Mouse (Mus musculus) ovary, postnatal 36 days (tissue): Measurements from ENCODE around the gene Slc22a2.
"Not testable (repeated sequence)": the region's sequence is repeated elsewhere in the genome, so short reads cannot be mapped to it uniquely, and the experiment has no call there.

Source experiments
- DNase-seq: peaks from one replicate; pipeline ENCODE4 v3.0.0; 2022; ENCODE audit warnings: low spot score, mixed read lengths

Slc22a2 gene

DNA sequence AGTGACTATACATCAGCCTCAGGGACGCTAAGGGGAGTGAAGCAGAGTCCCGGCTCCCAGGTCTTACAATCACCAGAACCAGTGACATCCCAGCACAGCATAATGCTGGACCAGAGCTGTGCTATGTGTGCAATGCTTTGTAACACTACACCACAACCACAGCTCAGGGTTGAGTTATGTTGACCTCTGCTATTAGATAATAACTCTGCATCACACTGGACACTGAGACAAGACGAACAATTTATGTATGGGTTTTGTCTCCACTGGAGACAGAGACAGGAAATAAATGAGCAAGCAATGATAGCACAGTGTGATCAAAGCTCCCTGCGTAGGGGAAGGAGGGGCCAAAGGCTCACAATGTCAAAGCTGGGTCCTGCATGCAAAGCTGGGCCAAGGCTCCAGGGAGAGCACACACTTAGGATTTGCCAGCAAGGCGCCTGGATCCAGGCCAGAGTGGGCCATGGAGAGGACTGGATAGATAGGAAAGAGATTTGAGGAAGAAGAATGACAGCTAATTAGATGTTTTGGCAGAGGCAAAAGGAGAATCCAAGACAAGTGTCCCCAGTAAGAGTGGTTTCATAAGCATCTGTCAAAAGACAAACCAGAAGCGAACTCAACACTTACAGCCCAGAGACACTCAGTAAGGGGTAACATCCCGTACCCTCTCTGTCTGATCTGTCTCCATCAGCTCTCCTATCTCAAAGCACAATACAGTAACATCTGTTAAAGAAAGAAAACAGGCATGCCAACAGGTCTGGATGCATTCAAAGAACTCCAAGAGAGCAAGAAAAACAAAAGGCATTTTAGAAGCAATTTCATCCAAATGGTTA is 48.1 kb downstream of the Slc22a2 start:
- DNase-seq, result peak; percentile 25

GRCm38 (mm10) chr17:12634814-12635213 is 50.9 kb downstream of the Slc22a2 start:
- no peak for DNase-seq

DNA sequence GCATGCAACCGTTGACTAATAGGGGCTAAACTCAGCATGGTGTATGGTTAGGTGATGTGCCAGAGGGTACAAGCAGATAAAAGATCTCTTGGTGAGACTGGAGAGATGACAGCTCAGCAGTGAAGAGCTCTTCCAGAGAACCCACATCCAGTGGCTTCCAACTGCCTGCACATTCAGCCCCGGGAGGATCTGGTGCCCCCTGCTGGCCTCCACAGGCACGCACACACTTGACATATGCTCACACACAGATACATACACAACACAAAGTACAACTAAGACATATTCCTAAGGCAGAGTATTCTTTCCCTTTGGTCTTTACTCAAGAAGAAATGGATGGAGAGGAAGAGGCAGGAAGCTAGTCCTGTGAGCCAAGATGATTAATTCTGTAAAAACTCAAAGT is 55.7 kb downstream of the Slc22a2 start:
- no peak for DNase-seq

GRCm38 (mm10) chr17:12641087-12641486 is 57.2 kb downstream of the Slc22a2 start:
- DNase-seq, result no peak

DNA sequence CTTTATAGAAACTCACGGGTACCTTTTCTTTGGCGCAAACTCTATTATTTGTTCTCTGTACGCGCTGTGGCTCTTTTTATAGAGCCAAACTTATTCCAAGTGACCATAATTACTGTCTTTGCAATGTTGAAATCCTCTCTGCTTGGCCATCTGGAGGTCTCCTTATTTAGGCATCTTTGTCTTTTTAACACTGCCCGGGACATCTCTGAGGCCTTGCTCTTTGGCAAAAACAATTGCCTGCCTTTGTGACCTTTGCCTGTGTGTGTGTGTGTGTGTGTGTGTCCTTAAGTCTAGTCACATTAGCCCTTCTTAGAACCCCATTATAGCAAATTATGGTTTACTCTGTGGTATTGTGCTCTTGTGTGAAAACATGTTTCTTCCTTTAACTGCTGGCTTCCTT is 61.5 kb downstream of the Slc22a2 start:
- DNase-seq, result no peak

DNA sequence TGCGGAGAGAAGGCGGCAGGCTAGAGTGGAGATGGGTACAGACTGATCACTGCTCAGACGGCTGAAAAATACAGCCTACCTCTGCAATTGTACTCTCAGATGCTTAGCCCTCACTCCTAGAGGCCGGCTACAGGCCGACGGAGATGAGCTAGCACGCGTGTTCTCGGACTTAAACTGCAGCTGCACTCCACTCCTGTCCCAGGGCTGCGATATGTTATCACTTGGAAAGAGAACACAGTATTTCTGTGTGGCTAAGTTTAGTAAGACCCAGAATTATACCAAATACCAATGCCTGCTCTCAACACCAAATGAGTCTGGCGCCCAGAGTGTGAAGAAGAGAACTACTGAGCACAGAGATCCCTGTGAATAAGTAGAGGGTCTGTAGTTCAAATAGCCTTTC is 68.7 kb downstream of the Slc22a2 start:
- DNase-seq, result no peak

DNA sequence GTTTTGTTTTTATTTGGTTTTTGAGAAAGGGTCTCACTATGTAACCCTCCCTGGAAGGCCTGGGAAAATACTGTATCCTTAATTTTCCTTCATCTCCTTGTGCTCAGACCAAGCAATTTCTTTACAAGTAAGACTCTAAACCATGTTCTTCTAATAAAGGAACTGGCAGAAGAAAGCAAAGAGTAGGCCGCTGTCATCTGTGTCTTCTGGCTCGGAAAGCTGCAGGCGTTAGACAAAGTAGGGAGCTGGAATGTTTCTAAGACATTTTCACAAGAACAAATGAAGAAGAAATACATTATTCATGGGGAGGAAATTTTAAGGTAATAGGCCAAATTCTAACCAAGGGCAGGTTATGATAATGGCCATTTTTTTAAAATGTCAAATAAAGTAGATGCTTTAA is 70.1 kb downstream of the Slc22a2 start:
- DNase-seq, result no peak

- no peak for DNase-seq
Measured at GRCm38 (mm10) chr17:12655826-12656225, 71.9 kb downstream of the Slc22a2 start.

- no peak for DNase-seq
Measured at GRCm38 (mm10) chr17:12658784-12659183, 74.9 kb downstream of the Slc22a2 start.

- no peak for DNase-seq
Measured at GRCm38 (mm10) chr17:12659233-12659632, 75.3 kb downstream of the Slc22a2 start.

- DNase-seq, result no peak
Measured at GRCm38 (mm10) chr17:12660572-12661260, 76.8 kb downstream of the Slc22a2 start.

GRCm38 (mm10) chr17:12664156-12664555 is 80.2 kb downstream of the Slc22a2 start:
- no peak for DNase-seq

DNA sequence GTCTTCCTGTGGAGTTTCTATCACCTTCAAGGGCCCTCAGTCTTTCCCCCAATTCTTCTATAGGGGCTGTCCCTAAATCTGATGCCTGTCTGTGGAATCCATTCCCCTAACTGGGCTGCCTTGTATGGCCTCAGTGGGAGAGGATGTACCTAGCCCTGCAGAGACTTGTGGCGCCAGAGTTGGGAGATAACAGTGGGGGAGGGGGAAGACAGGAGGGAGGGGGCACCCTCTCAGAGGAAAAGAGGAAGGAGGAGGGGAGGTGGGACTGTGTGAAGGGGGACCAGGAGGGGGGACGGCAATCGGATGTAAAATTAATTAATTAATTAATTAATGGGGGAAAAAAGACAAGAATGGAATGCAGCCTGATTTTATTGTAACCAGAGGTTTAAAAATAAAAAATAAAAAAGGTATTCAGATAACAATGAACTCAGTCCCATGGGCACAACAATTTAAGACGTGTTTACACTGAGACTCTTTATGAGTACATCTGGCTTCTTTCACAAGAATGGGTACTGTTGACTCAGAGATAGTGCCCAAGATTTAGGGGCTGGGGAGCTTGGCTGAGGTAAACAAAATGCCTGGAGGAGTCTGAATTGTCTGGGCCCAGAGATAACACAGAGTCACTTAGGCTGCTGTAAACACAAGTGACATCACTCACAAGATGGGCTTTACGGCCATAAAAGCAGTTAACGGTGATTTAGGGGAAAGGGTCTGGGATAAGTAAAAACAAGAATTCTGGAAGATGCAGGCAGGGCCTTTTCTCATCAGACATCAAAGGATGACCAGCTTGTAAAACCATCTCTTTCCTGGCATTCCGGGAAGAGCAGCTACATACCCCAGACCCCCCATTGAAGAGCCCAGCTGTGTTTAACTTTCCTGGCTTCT is 84.8 kb downstream of the Slc22a2 start:
- DNase-seq, result no peak

DNA sequence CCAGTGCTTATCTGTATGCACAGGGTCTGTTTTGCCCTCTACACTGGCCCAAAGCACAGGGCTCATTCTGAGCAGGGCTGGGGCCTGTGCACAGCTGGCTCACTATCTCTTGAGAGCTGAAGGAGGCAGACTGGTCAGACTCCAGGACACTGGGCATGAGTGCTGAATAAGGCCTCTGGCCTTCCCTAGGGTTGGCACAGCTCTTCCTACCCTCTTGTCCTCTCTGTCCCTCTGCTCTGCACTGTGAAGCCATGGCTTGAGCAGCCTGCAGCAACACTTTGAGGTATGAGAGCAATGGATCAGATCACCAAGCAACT is 85.4 kb downstream of the Slc22a2 start:
- no peak for DNase-seq

DNA sequence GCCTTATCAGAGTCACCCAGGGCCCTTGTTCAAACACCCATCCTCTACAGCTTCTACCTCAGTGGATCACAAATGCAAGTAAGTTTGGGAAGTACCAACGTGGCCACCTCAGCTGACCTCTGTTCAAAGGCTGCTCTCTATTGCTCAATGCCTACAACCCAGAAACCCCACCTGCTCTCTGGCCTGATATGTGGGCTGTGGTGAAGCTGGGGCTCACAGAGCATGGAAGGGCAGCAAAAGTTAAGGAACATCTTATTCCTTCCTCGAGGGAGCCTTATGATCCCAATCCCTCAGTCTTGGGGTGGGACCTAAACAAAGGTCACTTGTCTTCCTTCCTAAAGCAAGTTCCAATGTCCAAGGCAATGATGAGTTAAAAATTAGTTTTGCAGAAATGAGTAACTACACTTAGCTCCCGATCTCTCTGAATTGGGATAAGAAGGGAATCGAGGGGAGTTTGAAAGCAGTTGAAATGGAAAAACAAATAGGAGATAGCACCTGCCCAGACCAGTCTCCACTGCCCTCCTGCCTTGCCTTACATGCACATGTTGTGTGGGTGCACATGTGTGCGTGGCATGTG is 87.2 kb downstream of the Slc22a2 start:
- no peak for DNase-seq

- DNase-seq, result no peak
Measured at GRCm38 (mm10) chr17:12672285-12672790, 88.4 kb downstream of the Slc22a2 start.

GRCm38 (mm10) chr17:12673871-12674270 is 89.9 kb downstream of the Slc22a2 start:
- no peak for DNase-seq

DNA sequence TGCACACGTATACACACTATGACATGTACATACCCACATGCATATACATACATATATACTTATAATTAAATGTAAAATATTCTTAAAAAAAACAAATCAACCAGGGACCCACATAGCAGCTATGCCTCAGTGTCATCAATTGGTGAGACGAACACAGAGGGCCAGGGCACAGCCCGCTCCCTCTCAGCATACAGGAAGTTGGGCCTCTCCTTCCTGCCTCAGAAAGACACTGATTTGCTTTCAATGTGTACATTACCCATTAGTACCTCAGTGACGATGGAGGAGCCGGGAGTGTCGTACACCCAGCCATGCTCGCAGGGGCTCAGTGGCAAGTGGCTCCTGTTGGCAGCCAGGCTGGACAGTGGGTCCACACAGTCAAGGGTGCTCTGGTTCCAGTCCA is 91.0 kb downstream of the Slc22a2 start:
- DNase-seq, result not testable (repeated sequence)

DNA sequence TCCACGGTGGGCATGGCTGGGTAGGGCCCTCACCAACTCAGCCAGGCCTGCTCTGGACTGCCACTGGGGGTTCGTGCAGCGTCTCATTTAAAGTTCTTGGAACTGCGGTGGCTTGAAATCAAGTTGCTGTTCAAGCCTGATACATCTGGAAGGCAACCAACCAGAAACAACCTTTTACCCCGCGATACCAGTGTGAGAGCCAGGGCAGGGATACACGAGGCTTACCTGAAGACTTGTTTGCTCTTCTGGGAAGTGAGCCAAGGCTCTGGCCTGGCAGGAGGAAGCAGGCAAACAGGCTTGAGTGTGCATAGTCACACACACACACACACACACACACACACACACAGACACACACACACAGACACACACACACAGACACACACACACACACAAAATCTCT is 91.7 kb downstream of the Slc22a2 start, which contains the start of gene Slc22a1:
Gene Slc22a1, minus strand, starts transcription at position 184 of the 400 bp plus-strand sequence.
- DNase-seq, result no peak

- DNase-seq, result no peak
Measured at GRCm38 (mm10) chr17:12677139-12677538, 93.2 kb downstream of the Slc22a2 start.
